Mouse (Mus musculus) kidney, adult 2 months (tissue): ENCODE data around the gene Lrrk1.

Experiments used
- CTCF ChIP-seq: fragments of 200-500 bp; conservative IDR thresholded peaks from 2 replicates; pipeline ENCODE4 v1.5.1; 2011; ENCODE audit warnings: low read depth, mild to moderate bottlenecking, control low read depth, low read length, moderate library complexity, mixed read lengths; ENCODE audit not compliant: insufficient read depth, insufficient read length
- POLR2A ChIP-seq: fragments of 200-500 bp; IDR thresholded peaks from one replicate; pipeline ENCODE4 v1.6.1; 2011; ENCODE audit warnings: low read depth, low read length, control low read depth

GRCm38 (mm10) chr7:66320996-66321395 lies 67.2 kb downstream of the Lrrk1 start:
- no peak for TF ChIP-seq CTCF
- TF ChIP-seq POLR2A, result no peak
